ENCODE assay signal across 15 mouse cellular contexts in the genomic region with DNA sequence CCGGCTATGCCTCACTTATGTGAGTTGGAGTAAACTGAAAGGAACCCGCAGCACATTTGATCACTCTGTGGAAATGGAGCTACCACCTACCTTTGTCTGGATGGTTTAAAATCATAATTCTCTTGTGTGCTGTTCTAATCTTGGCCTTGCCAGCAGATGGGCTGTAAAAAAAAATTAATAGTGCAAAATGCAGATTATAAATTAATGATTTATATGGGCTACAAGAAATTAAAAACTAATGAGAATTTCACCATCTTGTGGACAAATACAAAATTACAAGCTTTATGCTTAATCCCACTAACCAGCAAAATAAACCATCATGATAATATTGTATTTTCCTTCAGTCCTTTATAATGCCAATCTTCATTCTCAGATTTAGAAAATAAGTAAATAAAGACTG. TPM values are rescaled to one million over a fixed set of nuclear protein-coding genes. Genes with fewer than 3 reads are reported as not detected.
DNase-seq lines count a peak whose midpoint lies in the region; TF ChIP-seq lines count a peak whose summit lies in the region.
"Had no signal": no experiment of that assay in that cellular context is flagged by ENCODE, and none has a peak within 500 bp of the region (broad histone marks: within the 10 kb centered on the region; RNA-seq: fewer than 3 reads in every experiment).

No protein-coding gene starts in this region.

- no peak overlapping the region for H3K27ac ChIP-seq in gastrocnemius, adult 2 months
- H3K27ac ChIP-seq: heart, embryonic 15.5 days; liver, embryonic 12.5 days; neural tube, embryonic 13.5 days had no signal

- intact Hi-C loops in gastrocnemius, adult 2 months (cut with DNase I): loop anchor here (5.0 kb wide), 1 partner anchor 698 kb away; no protein-coding TSS in a partner anchor

- peak; percentile 47 for TF ChIP-seq CTCF in gastrocnemius, adult 2 months (IDR thresholded peaks at IDR 0.05)

- H3K4me3 ChIP-seq in gastrocnemius, adult 2 months: no peak overlapping the region
- H3K4me3 ChIP-seq: heart, embryonic 15.5 days; liver, embryonic 12.5 days; neural tube, embryonic 13.5 days had no signal

- DNase-seq in gastrocnemius, adult 2 months: no peak
- no peak for DNase-seq in gastrocnemius, postnatal 4 days (ENCODE audit: low spot score in 2 of 2)
- peak; percentile 37 for DNase-seq in layer of hippocampus, adult 9-10 months (ENCODE audit: low spot score)
- no peak for DNase-seq in layer of hippocampus, postnatal 25 days (ENCODE audit: extremely low spot score in 1 of 2, low spot score in 1 of 2)
- peak; percentile 27 for DNase-seq in retina, embryonic 14.5 days (ENCODE audit: low spot score)
- DNase-seq in retina, postnatal 1 day: no peak
- DNase-seq in urinary bladder, postnatal 25 days (ENCODE audit: low spot score): no peak
- DNase-seq: B cell, adult 2 months; kidney, adult 18-20 months; kidney, postnatal 14 days; right cerebral cortex, postnatal 4 days; thymus, postnatal 36 days had no signal

RNA-seq across cellular contexts. Expression of a gene that starts 34.8 kb away (rescaled TPM):
- 100 to 1,000 TPM; 123 to 152 TPM for total RNA-seq in gastrocnemius, adult 2 months (2021)
- 10 to 100 TPM; 67.3 to 81.2 TPM for total RNA-seq in gastrocnemius, postnatal 4 days (2021)
- total RNA-seq in layer of hippocampus, postnatal 25 days (2021): 10 to 100 TPM; 59.7 to 68.5 TPM

Comparison
In these comparisons a context has a peak if more than half of its experiments do, and no peak if none do; other contexts are left out.
1. DNase-seq: peak in layer of hippocampus, adult 9-10 months (single experiment) and retina, embryonic 14.5 days (single experiment); none in gastrocnemius, adult 2 months (single experiment), gastrocnemius, postnatal 4 days (0 of 2), layer of hippocampus, postnatal 25 days (0 of 2), retina, postnatal 1 day (single experiment) and urinary bladder, postnatal 25 days (single experiment).